Comparison of ENCODE assay signal across 16 mouse cellular contexts in the genomic region with DNA sequence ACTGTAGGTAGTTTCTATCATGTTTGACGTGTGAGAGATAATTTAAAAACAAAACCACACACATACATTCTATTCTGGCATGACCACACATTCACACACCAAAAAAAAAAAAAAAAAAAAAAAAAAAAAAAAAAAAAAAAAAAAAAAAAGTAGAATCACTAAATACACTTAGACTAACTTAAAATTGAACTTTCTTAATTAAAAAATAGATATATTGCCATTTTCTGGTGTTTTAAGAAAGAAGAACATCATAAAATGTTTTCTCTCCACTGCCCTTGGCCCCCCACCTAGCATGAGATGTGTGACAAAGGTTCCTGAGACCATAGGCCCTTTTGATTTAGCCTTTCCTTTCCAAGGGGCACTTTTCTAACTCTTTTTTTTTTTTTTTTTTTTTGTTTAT.
"Had no signal": no experiment of that assay in that cellular context is flagged by ENCODE, and none has a peak within 500 bp of the region (broad histone marks: within the 10 kb centered on the region; RNA-seq: fewer than 3 reads in every experiment).

No protein-coding gene starts in this region.

- H3K9ac ChIP-seq: neural tube, embryonic 13.5 days; neural tube, embryonic 15.5 days; stomach, embryonic 15.5 days had no signal

- H3K27ac ChIP-seq: neural tube, embryonic 13.5 days; neural tube, embryonic 15.5 days; stomach, embryonic 15.5 days; stomach, postnatal 0 days had no signal

- H3K4me1 ChIP-seq: stomach, embryonic 15.5 days had no signal

- H3K4me2 ChIP-seq: neural tube, embryonic 13.5 days; neural tube, embryonic 15.5 days; stomach, embryonic 15.5 days had no signal

- H3K36me3 ChIP-seq: neural tube, embryonic 13.5 days; neural tube, embryonic 15.5 days; stomach, embryonic 15.5 days had no signal

- H3K27me3 ChIP-seq: neural tube, embryonic 13.5 days; neural tube, embryonic 15.5 days; stomach, embryonic 15.5 days had no signal

- H3K9me3 ChIP-seq: neural tube, embryonic 13.5 days; neural tube, embryonic 15.5 days; stomach, embryonic 15.5 days had no signal

- H3K4me3 ChIP-seq: neural tube, embryonic 13.5 days; neural tube, embryonic 15.5 days; stomach, embryonic 15.5 days had no signal

- DNase-seq: retina, postnatal 1 day; right cerebral cortex, adult 18-20 months; right cerebral cortex, postnatal 14 days; right cerebral cortex, postnatal 25 days; right cerebral cortex, postnatal 4 days; spleen, adult 18-20 months; thymus, adult 18-20 months; thymus, adult 2 months; thymus, postnatal 14 days; thymus, postnatal 25 days; thymus, postnatal 36 days; thymus, postnatal 4 days had no signal
